Mouse (Mus musculus) gastrocnemius, postnatal 36 days (tissue): ENCODE results near the gene Ch25h. TPM values are rescaled to one million over a fixed set of nuclear protein-coding genes. Genes with fewer than 3 reads are reported as not detected.

Source experiments
- DNase-seq, 2 experiments: peaks; one replicate each; pipeline ENCODE4 v3.0.0; 2022
- intact Hi-C: fragments of 180-260 bp; cut with DNase I; formaldehyde crosslinking; loops from one replicate; pipeline ENCODE4 v1.15.1; 2025
- total RNA-seq, 2 experiments: library from RNA; stranded (reverse); gene quantifications; 2 replicates each; pipeline ENCODE4 v1.2.3; 2021

Ch25h gene
- total RNA-seq, 2 experiments from 2014 or later = not detected

DNA sequence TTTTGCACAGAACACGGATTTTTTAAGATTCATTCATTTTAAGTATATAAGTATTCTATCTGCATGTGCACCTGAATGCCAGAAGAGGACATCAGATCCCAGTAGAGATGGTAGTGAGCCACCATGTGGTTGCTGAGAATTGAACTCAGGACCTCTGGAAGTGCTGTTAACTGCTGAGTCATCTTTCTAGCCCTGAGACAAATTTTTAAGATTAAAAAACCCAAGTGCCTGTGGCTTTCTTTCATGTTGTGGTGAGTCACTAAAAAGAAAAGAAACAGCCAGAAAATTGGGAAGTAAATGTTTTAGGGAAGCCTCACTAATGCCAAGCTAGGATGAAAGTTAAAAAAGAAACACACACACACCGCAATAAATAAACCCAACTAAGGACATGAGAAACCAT, 3.3 kb downstream of the Ch25h start:
- intact Hi-C loops = no loop called here
- no peak for DNase-seq

GRCm38 (mm10) chr19:34468794-34469193, 6.2 kb downstream of the Ch25h start:
- DNase-seq = no peak
- intact Hi-C loops = no loop called here

DNA sequence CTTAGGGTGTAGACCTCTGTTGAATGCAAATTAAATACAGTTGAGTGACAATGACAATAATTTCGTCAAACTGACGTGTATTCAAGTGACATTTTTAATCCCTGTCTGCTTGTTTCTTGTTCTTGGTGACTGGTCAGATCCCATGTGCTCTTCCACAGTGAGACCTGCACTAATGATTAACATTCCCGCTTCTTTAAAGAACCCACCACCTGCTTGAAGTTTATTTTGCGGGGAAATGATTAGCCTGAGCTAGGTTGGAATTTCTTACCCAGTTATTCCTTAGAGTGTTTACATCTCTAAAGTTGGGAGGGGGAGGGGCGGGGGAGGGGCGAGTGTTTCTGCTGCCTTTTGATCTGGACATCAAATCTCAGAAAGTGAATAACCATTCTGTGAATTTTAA, 6.7 kb downstream of the Ch25h start:
- no peak for DNase-seq
- intact Hi-C loops = no loop called here

DNA sequence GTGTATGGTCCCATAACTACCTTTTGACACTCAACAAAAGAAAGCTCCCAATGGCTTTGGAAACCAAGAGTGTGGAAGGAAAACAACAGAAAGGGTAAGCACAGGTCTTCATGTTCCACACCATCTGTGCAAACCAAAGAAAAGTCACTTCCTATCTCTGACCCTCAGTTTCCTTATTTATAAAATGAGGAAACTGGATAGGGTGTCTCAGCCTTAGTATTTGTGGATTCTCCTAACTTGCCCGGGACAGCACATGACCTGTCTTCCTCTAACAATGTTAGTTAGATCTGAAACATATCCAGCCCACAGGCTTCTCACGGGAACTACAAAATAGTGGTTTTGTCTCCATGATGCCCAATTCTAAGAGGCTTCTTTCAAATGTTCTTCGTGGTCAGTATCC, 10.5 kb downstream of the Ch25h start:
- intact Hi-C loops = no loop called here
- no peak for DNase-seq

- intact Hi-C loops = no loop called here
- no peak for DNase-seq
Measured at GRCm38 (mm10) chr19:34461451-34462019, 13.4 kb downstream of the Ch25h start.

GRCm38 (mm10) chr19:34450784-34451370, 24.1 kb downstream of the Ch25h start:
- DNase-seq = no peak
- intact Hi-C loops = loop anchor here (2.0 kb wide), 1 partner anchor 46 kb away; no protein-coding TSS in a partner anchor

DNA sequence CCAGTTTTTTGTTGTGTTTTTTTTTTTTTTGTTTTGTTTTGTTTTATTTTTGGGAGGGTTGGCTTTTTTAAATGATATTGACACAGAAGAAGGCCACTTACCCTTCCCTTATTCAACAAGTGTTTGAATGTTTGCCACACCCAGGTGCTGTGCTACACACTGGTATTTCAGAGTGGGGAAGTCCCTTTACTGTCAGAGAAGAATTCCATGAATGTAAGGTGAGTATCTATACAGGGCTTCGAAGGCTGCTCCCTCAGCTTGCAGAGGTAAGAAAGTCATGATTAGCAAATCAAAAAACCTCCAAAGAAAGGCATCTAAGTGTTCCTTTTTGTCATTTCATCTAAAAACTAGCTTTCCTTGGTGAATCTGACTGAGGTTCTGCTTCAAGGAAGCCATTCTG, 26.1 kb downstream of the Ch25h start:
- intact Hi-C loops = no loop called here
- no peak for DNase-seq

- no peak for DNase-seq
- intact Hi-C loops = no loop called here
Measured at GRCm38 (mm10) chr19:34445410-34446012, 29.5 kb downstream of the Ch25h start.

GRCm38 (mm10) chr19:34444785-34445184, 30.2 kb downstream of the Ch25h start:
- intact Hi-C loops = no loop called here
- no peak for DNase-seq

- intact Hi-C loops = no loop called here
- no peak for DNase-seq
Measured at GRCm38 (mm10) chr19:34441979-34442378, 33.0 kb downstream of the Ch25h start.

- intact Hi-C loops = no loop called here
Measured at GRCm38 (mm10) chr19:34435197-34435611, 39.8 kb downstream of the Ch25h start.

GRCm38 (mm10) chr19:34431314-34431713, 43.6 kb downstream of the Ch25h start:
- no peak for DNase-seq
- intact Hi-C loops = no loop called here

More at GRCm38 (mm10) chr19:34435197-34435611, 39.8 kb downstream of the Ch25h start:
- no peak for DNase-seq

DNA sequence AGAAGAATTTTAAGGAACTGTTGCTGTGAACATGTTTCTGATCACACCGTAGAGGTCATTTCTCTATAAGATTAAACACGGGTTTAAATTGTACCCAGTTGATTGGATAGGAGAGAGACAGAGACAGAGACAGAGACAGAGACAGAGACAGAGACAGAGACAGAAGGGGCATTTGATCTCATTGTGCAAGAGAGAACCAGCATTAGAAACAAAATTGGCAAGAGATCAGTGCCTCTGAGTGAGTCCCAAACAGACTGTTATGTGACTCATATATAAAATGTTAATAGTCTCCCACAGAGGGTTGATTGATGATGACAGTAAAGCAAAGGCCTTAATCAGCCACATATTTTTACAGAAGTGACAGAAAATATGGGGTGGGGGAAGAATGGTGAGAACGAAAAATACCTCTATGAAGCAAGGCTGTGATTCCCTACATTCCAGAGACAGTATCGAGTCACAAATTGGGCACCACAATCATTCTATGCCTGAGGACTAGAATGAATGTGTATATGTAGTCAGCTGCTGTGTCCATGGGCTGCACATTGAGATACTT, 51.1 kb downstream of the Ch25h start:
- no peak for DNase-seq
- intact Hi-C loops = no loop called here

Other genes with a start within 250 kb of the Ch25h start
- 10 to 100 TPM; 38.5 to 49.4 TPM for gene Acta2, start 219.6 kb downstream of the Ch25h start, total RNA-seq
- 1 to 10 TPM; 4.6 to 5.0 TPM for gene Fas, start 184.5 kb downstream of the Ch25h start, total RNA-seq
- 1 to 10 TPM; 7.0 to 7.3 TPM for gene Lipa, start 52.3 kb upstream of the Ch25h start, total RNA-seq
- gene Ifit2, start 75.5 kb upstream of the Ch25h start, total RNA-seq = 1 to 10 TPM; 1.2 to 1.4 TPM
- gene Ifit3, start 108.4 kb upstream of the Ch25h start, total RNA-seq = 1 to 10 TPM; 1.4 to 2.0 TPM
- gene Ifit1bl1, start 126.8 kb upstream of the Ch25h start, total RNA-seq = not detected
- under 1 TPM; 0.59 to 0.89 TPM for gene Ifit3b, start 132.8 kb upstream of the Ch25h start, total RNA-seq
- gene Ifit1bl2, start 165.6 kb upstream of the Ch25h start, total RNA-seq = under 1 TPM in 1 of 2 experiments, not detected in 1; 0.08 TPM
- gene Ifit1, start 165.7 kb upstream of the Ch25h start, total RNA-seq = under 1 TPM; 0.56 to 0.57 TPM